Mouse (Mus musculus) NIH3T3 (cell line): ENCODE measurements at regions not wholly inside any gene's neighbourhood (a gene's known extent, or its start where the extent isn't known, plus 50 kb on each side); places are given as distances from the start of the nearest gene placed in this dataset.

Experiments
- DNase-seq: peaks from one replicate; pipeline ENCODE4 v3.0.0-alpha.2; 2012; ENCODE audit warnings: low read depth

GRCm38 (mm10) chr3:41363947-41364346, 191.6 kb upstream of the Jade1 start:
- DNase-seq: no peak

DNA sequence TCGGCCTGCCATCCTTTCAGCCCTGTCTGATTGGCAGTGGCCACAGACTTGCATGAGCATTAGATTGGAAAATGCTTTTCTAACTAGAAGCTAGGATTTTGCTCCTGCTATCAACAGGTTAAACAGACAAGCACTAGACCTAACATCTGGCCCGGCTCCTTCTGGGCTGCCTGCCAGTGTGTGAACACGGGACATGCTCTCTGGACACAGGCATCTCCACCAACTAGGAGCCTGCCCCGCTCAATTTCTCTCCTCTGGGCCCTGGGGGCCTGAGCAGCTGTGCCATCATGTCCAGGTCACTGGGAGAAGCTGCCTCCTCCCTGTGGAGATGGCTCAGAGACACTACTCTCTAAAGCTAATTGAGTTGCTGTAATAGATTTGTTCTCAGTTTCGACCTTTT, 195.3 kb upstream of the Jade1 start:
- DNase-seq: peak; percentile 68

GRCm38 (mm10) chr3:41359458-41359857, 196.1 kb upstream of the Jade1 start:
- no peak for DNase-seq

GRCm38 (mm10) chr3:41353021-41353420, 202.5 kb upstream of the Jade1 start:
- DNase-seq: no peak

DNA sequence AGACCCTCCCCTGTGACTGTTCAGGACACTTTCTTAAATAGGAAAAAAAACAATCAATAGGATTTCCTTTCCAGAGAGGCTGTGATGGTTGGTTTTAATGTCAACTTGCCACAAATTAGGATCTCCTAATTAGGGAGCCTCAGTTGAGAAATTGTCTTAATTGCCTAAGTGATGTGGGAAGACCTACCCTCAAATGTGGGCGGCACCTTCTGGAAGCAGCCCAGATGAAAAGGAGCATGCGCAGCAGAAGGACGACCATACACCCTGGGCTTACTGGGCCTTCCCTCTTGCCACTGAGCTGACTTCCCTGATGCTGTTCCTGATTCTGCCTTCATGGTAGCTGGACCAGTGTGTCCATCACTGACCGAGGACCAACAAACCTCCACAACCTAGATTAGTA, 203.7 kb upstream of the Jade1 start:
- no peak for DNase-seq

DNA sequence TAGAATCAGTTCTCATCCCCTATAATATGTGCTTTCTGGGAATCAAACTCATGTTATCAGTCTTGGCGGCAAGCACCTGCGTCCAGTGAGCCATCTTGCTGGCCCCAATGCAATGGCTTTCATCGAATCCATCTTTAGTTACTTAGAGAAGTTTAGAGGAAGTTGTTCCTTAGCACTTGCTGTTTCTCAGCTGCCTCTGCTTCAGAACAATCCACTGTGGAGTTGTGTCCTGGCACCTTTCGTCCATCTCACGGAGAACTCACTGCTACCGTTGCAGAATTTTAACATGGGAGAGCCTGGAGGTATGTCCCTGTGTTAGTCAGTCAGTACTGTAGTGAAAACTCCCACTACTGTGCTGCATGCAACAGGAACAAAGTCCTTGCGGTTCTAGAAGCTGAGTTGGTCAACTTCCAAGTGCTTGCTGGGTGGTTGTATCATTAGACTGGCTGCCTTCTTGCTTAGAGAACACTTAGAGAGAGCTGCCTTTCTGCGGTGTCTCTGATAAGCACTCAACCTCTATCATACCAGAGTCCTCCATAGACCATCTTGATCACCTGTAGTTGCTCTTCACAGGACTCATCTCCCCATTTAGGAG, 204.3 kb upstream of the Jade1 start:
- no peak for DNase-seq

DNA sequence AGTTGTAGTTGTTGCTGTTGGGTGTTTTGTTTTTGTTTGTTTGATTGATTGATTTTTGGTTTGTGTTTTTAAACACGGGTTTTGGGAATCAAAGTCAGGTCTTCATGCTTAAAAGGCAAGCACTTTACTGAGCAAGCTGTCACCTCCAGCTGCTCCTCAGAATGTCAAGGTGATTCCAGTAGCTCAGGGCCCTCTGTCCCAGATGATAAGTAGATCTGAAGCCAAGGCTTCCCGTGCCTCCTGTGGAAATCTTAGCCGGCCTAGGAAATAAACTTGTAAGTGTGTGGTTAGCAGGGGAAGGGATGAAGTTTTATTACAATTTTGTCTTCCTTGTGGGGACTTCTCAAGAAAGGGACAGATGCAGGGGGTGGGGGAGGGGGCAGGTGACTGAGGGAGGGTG, 205.2 kb upstream of the Jade1 start:
- no peak for DNase-seq

DNA sequence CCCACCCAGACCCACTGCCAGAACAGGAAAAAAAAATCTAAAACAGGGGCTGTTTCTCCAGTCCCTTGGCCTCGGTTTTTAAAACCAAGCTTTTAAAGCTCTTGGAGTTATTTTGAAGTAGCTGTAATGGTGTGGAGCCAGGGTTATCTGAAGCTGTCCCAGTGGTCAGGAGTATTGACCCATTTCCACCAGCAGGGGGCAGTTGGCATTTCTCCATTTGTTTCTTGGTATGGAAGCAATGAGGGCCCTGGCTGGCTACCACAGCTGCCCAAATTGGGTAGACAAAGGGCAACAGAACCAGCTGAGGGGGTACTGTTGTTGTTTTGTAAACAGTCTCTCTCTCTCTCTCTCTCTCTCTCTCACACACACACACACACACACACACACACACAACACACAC, 206.7 kb upstream of the Jade1 start:
- peak; percentile 44 for DNase-seq

- DNase-seq: peak; percentile 47
Measured at GRCm38 (mm10) chr3:41346863-41347262, 208.7 kb upstream of the Jade1 start.

GRCm38 (mm10) chr3:41343431-41343830, 212.1 kb upstream of the Jade1 start:
- peak; percentile 76 for DNase-seq

- DNase-seq: peak; percentile 82
Measured at GRCm38 (mm10) chr3:41332481-41332880, 223.1 kb upstream of the Jade1 start.

DNA sequence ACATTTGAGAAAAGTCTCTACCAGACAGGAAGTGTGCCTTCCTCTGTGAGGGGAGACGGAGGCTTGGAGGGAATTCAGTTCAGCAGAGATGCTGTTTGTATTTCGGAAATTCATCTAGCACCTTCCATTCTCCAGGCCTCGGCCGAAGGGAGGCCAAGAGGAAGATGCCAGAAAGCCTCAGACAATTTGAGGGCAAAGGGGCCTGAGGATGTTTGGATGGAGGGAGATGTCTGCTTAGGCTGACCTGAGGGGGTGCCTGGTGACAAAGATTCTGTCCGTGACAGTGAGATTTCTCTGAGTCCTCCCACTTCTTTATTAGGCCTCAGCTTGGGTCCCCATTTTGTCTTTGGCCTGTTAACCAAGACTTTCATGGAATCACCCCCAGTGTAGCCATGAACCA, 225.2 kb upstream of the Jade1 start:
- no peak for DNase-seq

DNA sequence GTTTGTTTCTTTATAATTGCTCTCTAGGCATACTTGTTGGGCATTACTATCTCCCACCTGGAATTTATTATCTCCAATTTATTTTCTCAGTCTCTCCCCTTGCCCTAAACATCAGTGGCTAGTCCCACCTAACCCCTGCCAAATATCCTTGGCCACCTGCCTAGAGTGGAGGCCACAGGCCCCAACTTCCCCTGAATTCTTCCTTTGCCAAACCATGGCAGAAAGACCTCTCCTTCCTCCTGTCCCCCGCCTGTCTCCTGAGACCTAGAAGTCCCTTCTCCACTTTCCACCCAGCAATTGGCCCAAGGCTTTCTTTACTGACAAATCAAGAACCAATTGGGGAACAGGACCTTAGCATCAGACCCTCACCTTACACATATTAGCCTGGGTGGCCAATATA, 226.7 kb upstream of the Jade1 start:
- peak; percentile 45 for DNase-seq

- peak; percentile 19 for DNase-seq
Measured at GRCm38 (mm10) chr3:41326211-41327104, 229.1 kb upstream of the Jade1 start.

GRCm38 (mm10) chr3:41321808-41322207, 233.7 kb upstream of the Jade1 start:
- no peak for DNase-seq

GRCm38 (mm10) chr3:41319214-41319856, 236.2 kb upstream of the Jade1 start:
- DNase-seq: peak; percentile 84

GRCm38 (mm10) chr3:41318232-41319131, 235.6 kb upstream of the Pgrmc2 start:
- peak; percentile 52 for DNase-seq

GRCm38 (mm10) chr3:41317170-41317569, 234.3 kb upstream of the Pgrmc2 start:
- DNase-seq: no peak

DNA sequence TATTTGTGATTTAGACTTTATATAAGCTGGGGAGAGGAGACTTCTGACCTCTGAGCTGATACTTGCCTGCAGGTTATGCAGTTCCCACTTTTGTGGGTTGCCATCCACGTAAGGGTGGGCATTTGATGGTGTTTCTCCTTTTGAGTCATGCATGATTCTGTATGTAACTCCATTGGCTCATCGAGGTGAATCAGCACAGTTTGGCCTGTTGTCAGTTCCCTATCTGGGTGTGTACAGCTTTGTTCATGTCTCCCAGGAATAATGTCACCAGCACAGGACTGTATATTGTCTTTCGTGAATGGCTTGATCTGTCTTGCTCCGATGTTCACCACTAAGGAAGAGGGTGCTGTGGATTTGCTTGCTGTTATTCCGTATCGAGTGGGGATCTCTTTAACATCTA, 229.6 kb upstream of the Pgrmc2 start:
- DNase-seq: peak; percentile 58

GRCm38 (mm10) chr3:41307400-41308028, 224.7 kb upstream of the Pgrmc2 start:
- no peak for DNase-seq

DNA sequence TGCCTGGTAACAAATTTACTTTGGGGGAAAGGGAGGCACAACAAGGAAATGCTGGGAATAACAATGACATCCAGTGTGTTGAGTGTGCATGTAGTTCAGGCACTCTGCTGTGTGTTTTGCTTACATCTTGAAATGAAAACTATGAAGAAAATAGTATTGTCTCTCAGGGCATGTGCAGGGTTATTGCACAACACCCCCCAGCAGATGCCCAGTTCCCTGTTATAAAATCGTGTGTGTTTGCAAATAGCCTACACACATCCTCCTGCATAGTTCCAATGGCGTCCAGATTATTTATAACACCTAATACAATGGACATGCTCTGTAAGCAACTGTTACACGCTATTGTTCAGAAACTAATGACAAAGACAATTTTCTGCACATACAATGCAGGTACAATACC, 220.0 kb upstream of the Pgrmc2 start:
- peak; percentile 49 for DNase-seq

- no peak for DNase-seq
Measured at GRCm38 (mm10) chr3:41298776-41299175, 215.9 kb upstream of the Pgrmc2 start.
